Mouse (Mus musculus): Measurements from ENCODE around the gene Krtap10-4.
A peak's percentile ranks its signal among the peaks of the same experiment; 100 is the strongest.
"Not testable (repeated sequence)": the region's sequence is repeated elsewhere in the genome, so short reads cannot be mapped to it uniquely, and the experiment has no call there.

Krtap10-4 gene

DNA sequence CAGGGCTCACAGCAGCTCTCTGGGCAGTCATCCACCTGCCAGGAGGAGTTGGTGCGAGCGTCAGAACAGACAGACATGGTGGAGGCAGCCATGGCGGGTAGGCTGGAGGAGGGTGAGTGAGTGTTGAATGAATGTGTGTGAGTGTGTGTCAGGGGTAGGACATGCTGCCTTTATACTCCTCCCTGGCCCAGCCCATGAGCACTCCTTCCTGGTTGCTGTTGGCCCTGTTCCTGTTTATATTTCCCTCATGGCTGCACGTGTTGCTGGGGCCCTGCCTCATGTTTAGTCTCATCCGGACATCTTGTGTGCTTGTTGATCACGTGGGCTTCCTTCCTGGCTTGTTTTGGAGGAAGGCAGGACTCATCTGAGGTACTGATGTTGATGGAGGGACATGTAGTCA, at the start of gene Krtap10-4:
Krtap10-4 (minus strand) TSS at position 145 of the 400 bp plus-strand sequence.
- DNase-seq (ENCODE audit: low read depth), result no peak

DNA sequence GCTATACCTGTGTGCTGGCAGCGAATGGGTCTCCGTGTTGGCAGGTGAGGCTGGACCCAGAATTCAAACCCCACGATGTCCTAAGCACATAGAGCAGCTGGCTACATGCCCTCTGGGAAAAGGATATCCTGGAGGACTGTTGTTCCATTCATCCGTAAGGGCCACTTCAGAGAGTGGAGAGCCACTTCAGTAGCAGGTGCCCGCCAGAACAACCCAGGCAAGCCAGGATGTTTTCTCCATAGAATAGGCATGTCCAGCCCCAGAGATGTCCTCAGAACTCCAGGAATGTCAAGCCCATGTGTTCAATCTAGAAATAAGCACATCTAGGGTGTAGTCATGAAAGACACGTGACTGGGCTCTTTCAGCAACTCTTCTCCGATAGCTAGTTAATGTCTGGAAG, 42.8 kb upstream of the Krtap10-4 start:
- DNase-seq (ENCODE audit: low read depth), result no peak

DNA sequence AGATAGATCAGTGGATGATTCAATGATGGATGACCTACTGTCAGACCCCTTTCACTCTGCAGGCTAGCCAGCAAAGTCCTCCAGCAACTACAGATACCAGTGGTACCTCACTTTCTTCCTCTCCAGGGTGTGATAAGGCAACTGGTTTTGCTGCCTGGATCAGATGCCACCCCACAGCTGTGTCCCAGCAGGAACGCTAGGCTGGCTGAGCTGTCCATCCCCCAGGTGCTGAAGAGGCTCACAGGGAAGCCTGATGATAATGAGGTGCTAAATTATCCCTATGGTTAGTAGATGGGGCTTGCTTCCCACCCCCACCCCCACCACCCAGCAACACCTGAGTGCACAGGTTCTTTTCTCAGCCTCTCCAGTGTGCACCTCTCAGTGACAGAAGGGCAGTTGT, 40.7 kb upstream of the Krtap10-4 start:
- DNase-seq (ENCODE audit: low read depth), result no peak

DNA sequence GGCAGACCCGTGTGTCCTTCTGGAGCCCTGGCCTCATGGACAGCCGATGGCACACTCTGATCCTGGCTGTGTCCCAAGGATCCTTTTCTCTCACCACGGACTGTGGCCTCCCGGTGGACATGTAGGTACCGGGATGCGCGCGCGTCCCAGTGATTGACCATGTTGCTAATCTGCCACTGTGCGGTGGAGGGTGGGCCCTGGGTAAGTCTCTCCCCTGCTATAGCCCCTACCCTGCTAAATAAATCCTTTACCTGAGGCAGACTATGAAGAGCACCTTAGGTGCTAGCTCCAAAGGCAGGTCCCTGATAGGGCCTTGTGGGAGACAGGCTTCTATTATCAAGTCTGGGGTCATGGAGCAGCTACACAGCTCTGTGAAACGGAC, 37.9 kb upstream of the Krtap10-4 start:
- peak; percentile 6 for DNase-seq (ENCODE audit: low read depth)

DNA sequence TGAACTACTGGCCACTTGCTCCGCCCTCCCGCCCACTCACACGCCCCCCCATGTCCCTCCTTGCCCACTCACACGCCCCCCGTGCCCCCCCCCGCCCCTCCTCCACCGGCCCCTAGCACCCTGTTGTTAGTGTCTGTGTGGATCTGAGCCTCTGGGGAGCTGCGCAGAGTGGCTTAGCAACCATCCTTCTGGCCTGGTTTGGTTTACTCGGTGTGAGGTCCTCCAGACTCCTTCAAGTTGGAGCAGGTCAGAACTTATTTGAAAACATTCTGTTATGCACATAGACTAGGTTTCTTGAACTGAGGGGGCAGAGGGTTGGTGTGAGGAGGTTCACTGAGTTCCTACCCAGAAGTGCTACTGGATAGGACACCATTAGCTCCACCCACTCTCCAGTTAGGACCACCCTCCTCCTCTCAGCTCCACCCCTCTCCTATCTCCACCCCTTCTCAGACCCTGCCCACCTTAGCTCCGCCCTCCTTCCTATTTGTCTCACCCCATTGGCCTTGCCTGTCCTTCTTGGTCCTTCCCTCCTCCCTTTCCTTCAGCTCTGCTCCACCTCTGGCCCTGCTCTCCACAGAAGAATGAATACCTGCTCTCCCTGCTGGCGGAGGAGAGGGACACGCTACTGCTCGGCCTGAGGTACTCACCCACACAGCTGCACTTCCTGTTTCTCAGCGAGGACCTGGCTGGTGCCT, 37.3 kb upstream of the Krtap10-4 start:
- DNase-seq (ENCODE audit: low read depth), result peak; percentile 59

DNA sequence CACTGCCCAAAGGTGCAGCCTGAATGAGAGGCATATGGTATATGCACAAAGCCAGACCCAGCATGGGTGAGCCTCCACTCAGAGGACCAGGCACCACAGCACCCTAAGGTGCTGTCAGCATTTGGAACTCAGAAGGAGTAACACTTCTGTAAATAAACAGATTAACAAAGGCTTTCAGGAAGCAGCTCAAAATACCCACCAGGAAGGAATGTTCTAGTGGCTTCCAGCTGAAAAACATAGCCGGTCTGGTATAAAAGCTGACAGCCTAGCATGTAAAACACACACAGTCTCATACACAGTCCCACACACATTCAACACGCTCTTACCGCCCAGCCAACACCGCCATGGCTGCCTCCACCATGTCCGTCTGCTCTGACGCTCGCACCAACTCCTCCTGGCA, 34.8 kb upstream of the Krtap10-4 start, which contains the start of gene Gm3285:
Gm3285 (plus strand) TSS at position 301 of the 400 bp plus-strand sequence.
- DNase-seq (ENCODE audit: low read depth), result no peak

DNA sequence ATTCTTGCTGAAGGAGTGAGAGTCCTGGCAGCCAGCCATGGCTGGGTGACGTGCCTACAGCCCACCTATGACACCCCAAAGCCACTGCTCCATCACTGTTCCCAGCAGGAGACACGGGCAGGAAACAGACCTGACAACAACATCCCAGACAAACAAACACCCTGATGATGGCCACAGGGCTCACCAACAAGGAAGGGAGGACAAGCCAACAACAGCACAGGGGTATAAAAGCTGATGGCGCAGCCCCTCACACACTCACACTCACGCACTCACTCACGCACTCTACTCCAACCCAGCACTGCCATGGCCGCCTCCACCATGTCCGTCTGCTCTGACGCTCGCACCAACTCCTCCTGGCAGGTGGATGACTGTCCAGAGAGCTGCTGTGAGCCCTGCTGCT, 25.7 kb upstream of the Krtap10-4 start, which contains the start of gene Gm10318:
Gm10318 (plus strand) TSS at position 301 of the 400 bp plus-strand sequence.
- no peak for DNase-seq (ENCODE audit: low read depth)

DNA sequence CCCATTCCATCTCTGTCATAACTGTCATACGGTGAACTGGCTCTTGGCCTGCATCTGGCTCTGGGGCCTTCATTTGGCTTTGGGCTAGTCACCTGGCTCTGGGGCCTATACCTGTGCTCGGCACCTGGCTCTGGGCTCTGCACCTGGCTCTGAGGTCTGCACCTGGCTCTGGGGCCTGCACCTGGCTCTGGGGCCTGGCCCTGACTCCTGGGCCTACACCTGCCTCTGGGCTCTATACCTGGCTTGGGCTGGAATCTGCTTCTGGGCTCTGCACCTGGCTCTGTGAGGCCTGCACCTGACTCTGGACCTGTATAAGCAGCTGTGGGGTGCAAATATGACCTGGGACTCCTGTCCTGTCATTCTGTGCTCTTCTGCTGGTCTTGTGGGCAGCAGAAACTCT, 20.6 kb upstream of the Krtap10-4 start:
- no peak for DNase-seq (ENCODE audit: low read depth)

DNA sequence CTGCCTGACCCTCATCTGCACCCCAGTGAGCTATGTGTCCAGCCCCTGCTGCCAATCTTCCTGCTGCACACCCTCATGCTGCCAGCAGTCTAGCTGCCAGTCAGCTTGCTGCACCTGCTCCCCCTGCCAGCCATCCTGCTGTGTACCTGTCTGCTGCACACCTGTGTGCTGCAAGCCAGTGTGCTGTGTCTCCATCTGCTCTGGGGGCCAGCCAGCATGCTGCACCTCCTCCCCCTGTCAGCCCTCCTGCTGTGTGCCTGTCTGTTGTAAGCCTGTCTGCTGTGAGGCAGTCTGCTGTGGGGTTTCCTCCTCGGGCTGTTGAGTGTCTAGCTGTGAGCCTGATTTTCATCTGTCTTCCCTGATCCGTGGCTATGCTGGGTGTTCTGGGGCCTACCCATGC, 20.1 kb upstream of the Krtap10-4 start:
- no peak for DNase-seq (ENCODE audit: low read depth)

DNA sequence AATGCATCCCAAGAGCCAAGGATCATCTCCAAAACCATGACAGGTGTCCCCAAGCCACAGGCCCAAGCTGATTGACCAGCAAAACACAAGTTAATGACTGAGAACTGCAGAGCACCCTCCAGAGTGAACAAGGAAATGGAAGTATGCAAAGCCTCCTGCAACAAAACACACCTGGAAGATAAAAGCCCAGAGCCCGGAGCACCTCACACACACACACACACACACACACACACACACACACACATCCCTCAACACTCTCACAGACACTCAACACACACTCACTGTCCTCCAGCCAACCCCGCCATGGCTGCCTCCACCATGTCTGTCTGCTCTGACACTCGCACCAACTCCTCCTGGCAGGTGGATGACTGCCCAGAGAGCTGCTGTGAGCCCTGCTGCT, 19.6 kb upstream of the Krtap10-4 start, which contains the start of gene Gm36176:
Gm36176 (plus strand) TSS at position 301 of the 400 bp plus-strand sequence.
- no peak for DNase-seq (ENCODE audit: low read depth)

DNA sequence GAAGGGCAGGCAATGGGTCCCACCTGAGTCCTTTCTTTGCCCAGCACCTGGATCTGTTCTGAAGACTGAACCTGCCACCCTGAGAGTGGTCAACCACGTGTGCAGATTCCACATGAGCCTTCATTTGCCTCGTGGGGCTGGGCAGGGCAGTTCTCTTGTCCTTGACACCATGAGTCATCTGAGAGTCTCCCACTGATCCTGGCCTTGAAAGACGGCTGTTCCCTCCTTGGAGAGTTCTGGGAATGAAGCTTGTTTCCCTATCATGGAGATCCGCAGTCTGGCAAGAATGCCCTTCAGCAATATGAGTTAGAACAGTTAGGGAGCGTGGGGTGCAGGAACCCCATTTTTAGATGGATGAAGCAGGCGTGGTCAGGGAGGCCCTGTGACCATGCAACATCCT, 12.1 kb upstream of the Krtap10-4 start:
- DNase-seq (ENCODE audit: low read depth), result no peak

DNA sequence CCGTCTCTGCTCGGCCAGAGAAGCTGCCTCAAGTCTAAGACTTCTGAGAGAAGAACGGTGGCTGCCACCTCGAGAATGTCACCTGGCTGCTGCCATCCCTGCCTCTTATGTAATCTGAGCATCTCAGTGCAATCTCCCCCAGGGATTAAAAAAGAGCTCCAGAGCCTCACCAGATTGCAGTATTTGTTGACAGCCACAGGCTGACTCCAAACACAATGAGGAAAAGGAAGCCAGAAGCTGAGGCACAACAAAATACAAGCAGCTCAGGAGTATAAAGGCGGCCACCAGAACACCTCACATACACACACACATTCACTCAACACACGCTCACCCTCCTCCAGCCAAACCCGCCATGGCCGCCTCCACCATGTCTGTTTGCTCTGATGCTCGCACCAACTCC, 8.8 kb upstream of the Krtap10-4 start, which contains the start of gene Krtap10-10:
Krtap10-10 (plus strand) TSS at position 301 of the 400 bp plus-strand sequence.
- DNase-seq (ENCODE audit: low read depth), result no peak

DNA sequence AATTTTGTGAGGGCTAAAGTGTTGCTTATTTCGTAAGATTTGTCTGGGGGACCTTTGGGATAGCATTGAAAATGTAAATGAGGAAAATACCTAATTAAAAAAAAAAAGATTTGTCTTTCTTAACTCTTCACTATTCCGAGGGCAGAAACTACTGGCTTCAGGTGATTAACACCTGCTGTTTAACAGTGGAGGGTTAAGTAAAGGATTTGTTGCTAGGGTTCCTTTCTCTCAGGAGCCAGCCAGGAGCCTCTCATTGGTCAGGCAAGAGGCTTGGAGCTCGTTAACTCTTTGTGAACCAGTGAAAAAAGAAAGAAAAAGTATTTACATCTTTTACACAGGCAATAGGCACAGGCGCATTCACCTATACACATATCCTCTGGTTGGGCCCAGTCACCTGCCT, 7.7 kb downstream of the Krtap10-4 start:
- no peak for DNase-seq (ENCODE audit: low read depth)

DNA sequence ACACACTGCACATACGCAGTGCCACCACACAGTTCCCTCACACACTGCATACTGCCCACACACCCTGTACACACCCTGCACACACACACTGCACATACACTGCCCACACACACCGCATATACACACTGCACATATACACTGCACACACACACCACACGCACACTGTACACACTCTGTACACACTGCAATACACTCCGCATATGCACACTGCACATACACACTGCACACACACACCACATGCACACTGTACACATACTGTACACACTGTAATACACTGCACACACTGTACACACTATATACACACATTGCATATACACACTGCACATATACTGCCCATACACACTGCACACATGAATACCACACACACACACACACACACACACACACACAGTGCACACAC, 8.4 kb downstream of the Krtap10-4 start:
- DNase-seq (ENCODE audit: low read depth), result no peak

DNA sequence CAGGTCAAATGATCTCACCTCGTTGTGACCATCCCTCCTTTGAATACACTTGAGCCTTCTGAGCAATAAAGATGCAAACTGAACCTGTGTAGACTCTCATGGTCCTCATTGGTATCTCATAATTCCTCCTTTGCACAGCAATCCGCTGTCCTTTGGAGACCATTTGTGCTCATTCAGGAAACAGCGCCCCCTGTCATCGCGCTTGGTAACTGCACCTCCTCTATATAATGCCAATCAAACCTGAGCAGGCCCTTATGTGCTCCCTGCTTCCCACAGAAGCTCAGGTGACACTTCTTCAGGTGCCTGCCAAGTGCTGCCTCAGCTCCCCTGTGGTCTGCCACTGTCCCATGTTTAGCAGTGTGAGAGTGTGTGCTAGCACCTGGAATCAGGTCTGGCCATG, 11.4 kb downstream of the Krtap10-4 start:
- peak; percentile 42 for DNase-seq (ENCODE audit: low read depth)

DNA sequence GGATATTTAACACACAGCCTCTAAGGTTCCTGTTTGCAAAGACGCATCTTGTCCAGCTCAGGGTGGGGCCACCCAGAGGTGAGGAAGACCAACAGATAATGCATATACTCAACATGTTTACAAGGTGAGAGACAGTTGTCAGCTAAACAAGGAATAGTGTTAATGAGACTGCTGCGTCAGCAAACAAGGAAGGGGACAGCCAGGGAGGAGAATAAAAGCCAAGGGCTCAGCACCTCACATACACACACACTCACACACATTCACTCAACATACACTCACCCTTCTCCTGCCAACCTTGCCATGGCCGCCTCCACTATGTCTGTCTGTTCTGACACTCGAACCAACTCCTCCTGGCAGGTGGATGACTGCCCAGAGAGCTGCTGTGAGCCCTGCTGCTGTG, 12.5 kb downstream of the Krtap10-4 start, which contains the start of gene Gm2696:
Gm2696 (plus strand) TSS at position 301 of the 400 bp plus-strand sequence.
- no peak for DNase-seq (ENCODE audit: low read depth)

DNA sequence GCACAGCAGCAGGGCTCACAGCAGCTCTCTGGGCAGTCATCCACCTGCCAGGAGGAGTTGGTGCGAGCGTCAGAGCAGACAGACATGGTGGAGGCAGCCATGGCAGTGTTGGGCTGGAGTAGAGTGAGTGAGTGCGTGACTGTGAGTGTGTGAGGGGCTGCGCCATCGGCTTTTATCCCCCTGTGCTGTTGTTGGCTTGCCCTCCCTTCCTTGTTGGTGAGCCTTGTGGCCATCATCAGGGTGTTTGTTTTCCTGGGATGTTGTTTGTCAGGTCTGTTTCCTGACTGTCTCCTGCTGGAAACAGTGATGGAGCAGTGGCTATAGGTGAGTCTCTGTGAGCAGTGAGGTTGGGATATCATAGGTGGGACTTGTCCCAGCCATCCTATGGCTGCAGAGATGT, 15.2 kb downstream of the Krtap10-4 start, which contains the start of gene Gm9507:
Gm9507 (minus strand) TSS at position 101 of the 400 bp plus-strand sequence.
- DNase-seq (ENCODE audit: low read depth), result no peak

DNA sequence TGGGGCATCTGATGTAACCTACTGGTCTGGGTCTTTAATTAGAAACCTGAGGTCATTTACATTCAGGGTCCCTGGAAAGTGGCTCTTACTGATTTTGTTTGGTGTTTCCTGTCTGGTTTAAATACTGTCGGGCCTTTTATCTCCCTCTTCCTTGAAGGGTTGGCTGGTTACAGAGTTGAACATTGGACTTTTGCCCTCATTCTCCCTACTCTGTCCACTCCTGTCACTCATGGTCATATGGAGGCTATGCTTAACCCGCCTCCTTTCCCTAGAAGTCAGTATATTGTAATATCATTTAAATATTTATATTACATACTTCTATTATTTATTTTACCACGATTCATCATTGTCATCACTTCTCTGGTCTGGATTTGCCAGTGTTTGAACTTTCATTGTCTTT, 22.8 kb downstream of the Krtap10-4 start:
- DNase-seq (ENCODE audit: low read depth), result no peak

DNA sequence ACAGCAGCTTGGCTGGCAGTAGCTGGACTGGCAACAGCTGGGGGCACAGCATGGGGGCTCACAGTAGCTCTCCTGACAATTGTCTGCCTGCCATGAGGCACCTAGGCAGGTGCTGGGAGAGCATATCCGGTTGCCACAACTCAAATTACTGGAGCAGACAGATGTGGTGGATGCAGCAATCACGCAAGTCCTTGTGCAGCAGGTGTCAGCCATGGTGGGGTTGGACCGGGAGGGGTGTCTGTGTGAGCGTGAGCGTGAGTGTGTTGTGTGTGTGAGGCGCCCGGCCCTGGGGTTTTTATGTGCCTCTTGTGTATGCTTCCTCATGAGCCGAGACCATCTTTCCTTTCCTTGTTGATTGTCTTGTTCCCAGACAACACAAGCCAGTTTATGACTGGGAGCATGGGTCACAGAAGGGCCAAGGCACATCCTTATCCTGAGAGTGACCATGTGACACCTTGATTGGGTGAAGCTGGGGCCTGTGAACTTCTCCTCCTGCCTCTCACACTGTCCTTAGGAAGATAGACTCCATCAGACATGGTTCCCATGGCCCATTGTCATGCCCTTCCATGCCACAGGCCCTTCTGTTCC, 27.9 kb downstream of the Krtap10-4 start, which contains the start of gene Gm19668:
Gm19668 (minus strand) TSS at position 213 of the 588 bp plus-strand sequence.
- DNase-seq (ENCODE audit: low read depth), result no peak

DNA sequence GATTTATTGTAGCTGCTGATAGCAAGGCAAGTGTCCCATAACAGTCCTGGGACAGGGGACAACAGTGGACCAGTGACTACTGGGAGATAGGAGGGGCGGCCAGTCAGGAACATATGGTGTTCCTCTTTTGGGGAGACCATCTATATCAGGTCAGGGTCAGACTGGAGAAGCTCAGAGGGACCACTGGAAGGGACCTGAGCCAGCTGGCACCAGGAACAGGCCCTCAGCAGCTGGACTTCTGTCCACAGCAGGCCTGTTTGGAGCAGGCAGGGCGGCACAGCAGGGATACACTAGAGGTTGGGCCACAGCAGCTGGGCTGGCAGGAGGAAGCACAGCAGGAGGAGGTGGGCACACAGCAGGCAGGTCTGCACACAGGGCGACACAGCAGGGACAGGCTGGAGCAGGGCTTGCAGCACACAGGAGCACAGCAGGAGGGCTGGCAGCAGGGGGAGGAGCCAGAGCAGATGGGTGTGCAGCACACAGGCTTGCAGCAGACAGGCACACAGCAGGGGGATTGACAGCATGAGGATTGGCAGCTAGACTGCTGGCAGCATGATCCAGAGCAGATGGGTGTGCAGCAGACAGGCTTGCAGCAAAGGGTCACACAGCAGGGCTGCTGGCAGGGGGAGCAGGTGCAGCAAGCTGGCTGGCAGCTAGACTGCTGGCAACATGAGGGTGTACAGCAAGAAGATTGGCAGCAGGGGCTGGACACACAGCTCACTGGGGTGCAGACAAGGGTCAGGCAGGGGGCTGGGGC, 28.6 kb downstream of the Krtap10-4 start:
- DNase-seq (ENCODE audit: low read depth), result not testable (repeated sequence)

DNA sequence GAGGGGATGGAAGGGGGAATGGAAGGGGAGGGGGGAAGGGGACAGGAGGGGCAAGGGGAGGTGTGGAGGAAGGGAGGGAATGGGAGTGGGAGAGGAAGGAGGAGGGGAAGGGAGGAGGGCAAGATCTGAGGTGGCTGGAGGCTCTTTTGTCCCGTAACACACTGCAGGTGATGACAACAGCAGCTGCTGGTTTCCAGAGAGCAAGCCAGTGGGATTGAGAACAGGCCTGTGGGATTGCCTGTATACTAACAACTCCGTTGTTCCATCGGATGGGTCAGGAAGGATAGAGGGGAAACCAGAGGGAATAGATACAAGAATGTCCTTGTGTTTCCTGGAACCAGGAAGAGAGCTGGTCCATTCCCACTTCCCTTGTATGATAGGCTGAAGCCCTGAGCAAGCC, 29.2 kb downstream of the Krtap10-4 start:
- DNase-seq (ENCODE audit: low read depth), result no peak

DNA sequence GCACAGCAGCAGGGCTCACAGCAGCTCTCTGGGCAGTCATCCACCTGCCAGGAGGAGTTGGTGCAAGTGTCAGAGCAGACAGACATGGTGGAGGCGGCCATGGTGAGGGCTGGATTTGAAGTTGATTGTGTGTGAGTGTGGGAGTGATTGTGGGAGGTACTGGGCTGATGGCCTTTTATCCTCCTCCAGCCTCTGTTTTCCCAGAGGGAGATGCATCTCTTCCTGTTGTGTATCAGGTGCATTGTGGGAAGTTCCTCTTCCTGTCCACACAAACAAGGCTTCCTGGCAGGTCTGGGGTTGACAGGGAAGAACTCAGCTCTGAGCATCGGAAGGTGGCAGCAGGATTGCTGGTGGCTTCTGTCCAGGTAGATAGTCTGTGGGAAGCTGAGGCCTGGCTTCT, 31.9 kb downstream of the Krtap10-4 start, which contains the start of gene Gm9639:
Gm9639 (minus strand) TSS at position 101 of the 400 bp plus-strand sequence.
- DNase-seq (ENCODE audit: low read depth), result no peak

All from naive thymus-derived CD4-positive, alpha-beta T cell, adult 2 months (primary cell).